Mouse (Mus musculus): ENCODE results near the gene Mark3. TPM values are rescaled to one million over a fixed set of nuclear protein-coding genes. Genes with fewer than 3 reads are reported as not detected.

Mark3 gene
- total and polyA plus RNA-seq, 3 experiments: 34.3 to 51.2 (median 40.2) TPM

- dilution Hi-C loops (cut with MboI; ENCODE audit: extremely low pct_ligation_motif_present, extremely low pct_unique_long_range_greater_than_20kb, low sequenced_read_pairs) (no loop called here), in situ Hi-C loops (cut with MboI; ENCODE audit: low pct_ligation_motif_present, low pct_unique_long_range_greater_than_20kb, low sequenced_read_pairs) (no loop called here)
- Histone ChIP-seq H3K4me1 (ENCODE audit: control insufficient read depth in 1 of 2, insufficient read depth in 2 of 2) (peaks cover 20 to 61% of the 10 kb centered on the region in 2 experiments), H3K27ac (ENCODE audit: insufficient read depth, low read depth) (no peak within 1 kb of the TSS), H3K27me3 (replicated peaks) (no peaks in the 10 kb centered on the region), H3K4me2 (ENCODE audit: insufficient read depth, low read depth, poor library complexity, severe bottlenecking) (no peak within 1 kb of the TSS), H3K36me3 (replicated peaks in 1 of 2; ENCODE audit: control insufficient read depth in 1 of 2, insufficient read depth in 1 of 2, low read length in 1 of 2) (no peaks in the 10 kb centered on the region), H3K9ac (ENCODE audit: insufficient read depth, low read depth) (no peak within 1 kb of the TSS), H3K79me2 (replicated peaks; ENCODE audit: control insufficient read depth, extremely low read depth, insufficient read depth, poor library complexity, severe bottlenecking) (no peaks in the 10 kb centered on the region), H3K9me3 (replicated peaks; ENCODE audit: low read length) (peaks cover 11% of the 10 kb centered on the region), H3K4me3 (replicated peaks in 1 of 3; ENCODE audit: low read depth in 2 of 3, low read length in 2 of 3, poor library complexity in 1 of 3) (no peak within 1 kb of the TSS)
- no peak for DNase-seq (ENCODE audit: extremely low read depth)
- no peak for TF ChIP-seq CTCF (conservative IDR thresholded peaks at IDR 0.05 in 1 of 2, IDR thresholded peaks at IDR 0.05 in 1 of 2; ENCODE audit: low read depth in 2 of 2, low read length in 2 of 2)
- no peak for TF ChIP-seq JUND (conservative IDR thresholded peaks at IDR 0.05; ENCODE audit: low read depth, low read length)
Measured at GRCm38 (mm10) chr12:111672176-111672575, 97.9 kb downstream of the Mark3 start, which contains the start of gene Ckb. Ckb (minus strand) TSS chr12:111672338.

GRCm38 (mm10) chr12:111672581-111672980 lies 98.3 kb downstream of the Mark3 start:
- Histone ChIP-seq H3K4me3 (replicated peaks in 1 of 3; ENCODE audit: low read depth in 2 of 3, low read length in 2 of 3, poor library complexity in 1 of 3) (no peak overlapping the region), H3K79me2 (replicated peaks; ENCODE audit: control insufficient read depth, extremely low read depth, insufficient read depth, poor library complexity, severe bottlenecking) (no peaks in the 10 kb centered on the region), H3K36me3 (replicated peaks in 1 of 2; ENCODE audit: control insufficient read depth in 1 of 2, insufficient read depth in 1 of 2, low read length in 1 of 2) (no peaks in the 10 kb centered on the region), H3K27ac (ENCODE audit: insufficient read depth, low read depth) (no peak overlapping the region), H3K4me1 (ENCODE audit: control insufficient read depth in 1 of 2, insufficient read depth in 2 of 2) (peaks cover 22 to 62% of the 10 kb centered on the region in 2 experiments), H3K4me2 (ENCODE audit: insufficient read depth, low read depth, poor library complexity, severe bottlenecking) (no peak overlapping the region), H3K9me3 (replicated peaks; ENCODE audit: low read length) (peaks cover 11% of the 10 kb centered on the region), H3K27me3 (replicated peaks) (no peaks in the 10 kb centered on the region), H3K9ac (ENCODE audit: insufficient read depth, low read depth) (no peak overlapping the region)
- no peak for DNase-seq (ENCODE audit: extremely low read depth)
- dilution Hi-C loops (cut with MboI; ENCODE audit: extremely low pct_ligation_motif_present, extremely low pct_unique_long_range_greater_than_20kb, low sequenced_read_pairs): no loop called here
- TF ChIP-seq RCOR1 (conservative IDR thresholded peaks at IDR 0.05; ENCODE audit: low read depth, low read length) (no peak), CTCF (conservative IDR thresholded peaks at IDR 0.05 in 1 of 2, IDR thresholded peaks at IDR 0.05 in 1 of 2; ENCODE audit: low read depth in 2 of 2, low read length in 2 of 2) (no peak), TBP (conservative IDR thresholded peaks at IDR 0.05; ENCODE audit: low read depth, low read length) (no peak), MXI1 (IDR thresholded peaks at IDR 0.05; ENCODE audit: low read depth, low read length) (no peak), JUND (conservative IDR thresholded peaks at IDR 0.05; ENCODE audit: low read depth, low read length) (no peak), MAX (IDR thresholded peaks at IDR 0.05; ENCODE audit: low read length) (no peak), MYC (IDR thresholded peaks at IDR 0.05; ENCODE audit: low read depth, low read length) (no peak), POLR2AphosphoS2 (IDR thresholded peaks at IDR 0.05; ENCODE audit: low read depth, low read length) (no peak), EP300 (IDR thresholded peaks at IDR 0.05; ENCODE audit: low read length) (no peak)
- in situ Hi-C loops (cut with MboI; ENCODE audit: low pct_ligation_motif_present, low pct_unique_long_range_greater_than_20kb, low sequenced_read_pairs): no loop called here

GRCm38 (mm10) chr12:111674850-111675486 lies 100.6 kb downstream of the Mark3 start:
- H3K27me3 ChIP-seq (replicated peaks): no peaks in the 10 kb centered on the region
- peaks cover 11% of the 10 kb centered on the region for H3K9me3 ChIP-seq (replicated peaks; ENCODE audit: low read length)
- DNase-seq (ENCODE audit: extremely low read depth): no peak
- peaks cover 0 to 12% of the 10 kb centered on the region in 2 experiments for H3K36me3 ChIP-seq (replicated peaks in 1 of 2; ENCODE audit: control insufficient read depth in 1 of 2, insufficient read depth in 1 of 2, low read length in 1 of 2)
- peaks cover 19% of the 10 kb centered on the region for H3K79me2 ChIP-seq (replicated peaks; ENCODE audit: control insufficient read depth, extremely low read depth, insufficient read depth, poor library complexity, severe bottlenecking)
- no peak overlapping the region for H3K4me3 ChIP-seq (replicated peaks in 1 of 3; ENCODE audit: low read depth in 2 of 3, low read length in 2 of 3, poor library complexity in 1 of 3)
- H3K9ac ChIP-seq (ENCODE audit: insufficient read depth, low read depth): no peak overlapping the region; the same call in 1 of the 2 replicates
- peak overlapping the region; percentile 68; the same call in 1 of the 2 replicates for H3K27ac ChIP-seq (ENCODE audit: insufficient read depth, low read depth)
- H3K4me2 ChIP-seq (ENCODE audit: insufficient read depth, low read depth, poor library complexity, severe bottlenecking): no peak overlapping the region
- TF ChIP-seq TBP (conservative IDR thresholded peaks at IDR 0.05; ENCODE audit: low read depth, low read length): no peak
- TF ChIP-seq ELF1 (IDR thresholded peaks at IDR 0.05; ENCODE audit: low read depth, low read length): 0 out of 2 replicates have a peak, but pooled peaks have one; percentile 14
- TF ChIP-seq MEF2A (IDR thresholded peaks at IDR 0.05; ENCODE audit: borderline replicate concordance, low read depth, low read length): peak; percentile 59; the same call in 1 of the 2 replicates
- peak; percentile 71 for TF ChIP-seq ZNF384 (IDR thresholded peaks at IDR 0.05; ENCODE audit: low read depth, low read length)
- no peak for TF ChIP-seq MAFK (IDR thresholded peaks at IDR 0.05; ENCODE audit: insufficient replicate concordance, low read length)
- in situ Hi-C loops (cut with MboI; ENCODE audit: low pct_ligation_motif_present, low pct_unique_long_range_greater_than_20kb, low sequenced_read_pairs): loop anchor here (5.0 kb wide), 1 partner anchor 37 kb away; the partner anchor contains the start of genes Apopt1 and Bag5
- peaks cover 23 to 53% of the 10 kb centered on the region in 2 experiments for H3K4me1 ChIP-seq (ENCODE audit: control insufficient read depth in 1 of 2, insufficient read depth in 2 of 2)
- dilution Hi-C loops (cut with MboI; ENCODE audit: extremely low pct_ligation_motif_present, extremely low pct_unique_long_range_greater_than_20kb, low sequenced_read_pairs): no loop called here
